32 mouse cellular contexts compared by ENCODE assay signal in the genomic region with DNA sequence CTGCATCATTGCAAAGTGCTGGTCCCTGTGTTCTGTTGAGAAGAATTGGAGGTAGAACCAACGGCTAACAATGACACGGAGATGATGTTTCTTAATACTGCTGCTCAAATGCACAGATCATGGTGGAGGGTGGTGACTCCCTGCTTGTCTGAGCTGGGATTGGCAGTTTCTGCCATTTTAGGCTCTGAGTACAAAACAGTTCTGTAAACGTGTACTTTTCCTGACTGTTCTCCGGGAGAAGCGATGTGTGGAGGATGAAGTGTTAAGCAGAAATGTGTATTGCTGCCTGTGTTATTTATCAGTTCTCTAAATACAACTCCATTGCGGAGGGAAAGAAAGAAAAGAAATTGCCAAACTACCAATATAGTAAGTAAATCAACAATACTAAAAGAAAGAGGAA.
"Had no signal": no experiment of that assay in that cellular context is flagged by ENCODE, and none has a peak within 500 bp of the region (broad histone marks: within the 10 kb centered on the region; RNA-seq: fewer than 3 reads in every experiment).

No protein-coding gene starts in this region.

- H3K9me3 ChIP-seq: heart, embryonic 10.5 days; heart, embryonic 15.5 days; hindbrain, embryonic 12.5 days; hindbrain, embryonic 15.5 days; intestine, embryonic 15.5 days had no signal

- H3K4me2 ChIP-seq: heart, embryonic 11.5 days; heart, embryonic 12.5 days; heart, embryonic 13.5 days; heart, embryonic 15.5 days; hindbrain, embryonic 12.5 days; hindbrain, embryonic 13.5 days; hindbrain, embryonic 14.5 days; hindbrain, embryonic 15.5 days; intestine, embryonic 15.5 days had no signal

- H3K9ac ChIP-seq: heart, embryonic 12.5 days; heart, embryonic 13.5 days; heart, embryonic 15.5 days; hindbrain, embryonic 12.5 days; hindbrain, embryonic 13.5 days; hindbrain, embryonic 14.5 days; hindbrain, embryonic 15.5 days; intestine, embryonic 15.5 days had no signal

- ATAC-seq: hindbrain, embryonic 16.5 days; hindbrain, postnatal 0 days; inflammation-experienced regulatory T-cells, adult 6 months; intestine, embryonic 15.5 days; intestine, embryonic 16.5 days; intestine, postnatal 0 days had no signal

- H3K36me3 ChIP-seq: heart, embryonic 10.5 days; heart, embryonic 12.5 days; heart, embryonic 13.5 days; heart, embryonic 15.5 days; hindbrain, embryonic 10.5 days; hindbrain, embryonic 12.5 days; hindbrain, embryonic 13.5 days; hindbrain, embryonic 15.5 days; intestine, embryonic 15.5 days had no signal

- H3K4me3 ChIP-seq: heart, embryonic 10.5 days; heart, embryonic 12.5 days; heart, embryonic 13.5 days; heart, embryonic 15.5 days; hindbrain, embryonic 10.5 days; hindbrain, embryonic 12.5 days; hindbrain, embryonic 13.5 days; hindbrain, embryonic 15.5 days; intestine, embryonic 15.5 days; left cerebral cortex, adult 2 months had no signal

- DNase-seq: heart, postnatal 10 days; heart, postnatal 14 days; heart, postnatal 36 days; heart, postnatal 4 days; kidney, adult 11 months; kidney, adult 18-20 months; kidney, adult 2 months; kidney, adult 8-10 months; kidney, adult 9 months; kidney, postnatal 10 days; kidney, postnatal 14 days; kidney, postnatal 25 days; kidney, postnatal 36 days; kidney, postnatal 4 days had no signal

- H3K27me3 ChIP-seq: heart, embryonic 12.5 days; heart, embryonic 13.5 days; heart, embryonic 15.5 days; hindbrain, embryonic 12.5 days; hindbrain, embryonic 13.5 days; hindbrain, embryonic 15.5 days; intestine, embryonic 15.5 days had no signal

- H3K4me1 ChIP-seq: heart, embryonic 10.5 days; heart, embryonic 12.5 days; heart, embryonic 13.5 days; heart, embryonic 15.5 days; hindbrain, embryonic 10.5 days; hindbrain, embryonic 12.5 days; hindbrain, embryonic 13.5 days; hindbrain, embryonic 15.5 days; intestine, embryonic 15.5 days had no signal

- H3K27ac ChIP-seq: heart, embryonic 10.5 days; heart, embryonic 13.5 days; heart, embryonic 15.5 days; hindbrain, embryonic 10.5 days; hindbrain, embryonic 12.5 days; hindbrain, embryonic 13.5 days; hindbrain, embryonic 14.5 days; hindbrain, embryonic 15.5 days; hindbrain, postnatal 0 days; intestine, embryonic 15.5 days; kidney, postnatal 0 days; left cerebral cortex, adult 2 months had no signal
